Mouse (Mus musculus) intestine, embryonic 14.5 days (tissue): Measurements from ENCODE around the gene Swt1. TPM values are rescaled to one million over a fixed set of nuclear protein-coding genes. Genes with fewer than 3 reads are reported as not detected.

Experiments
- ATAC-seq: fragments of 200-750 bp; cut with Nextera tagmentation; replicated peaks from 2 replicates; pipeline ENCODE4 v1.8.0; 2017; ENCODE audit warnings: low read depth, moderate number of reproducible peaks, moderate TSS enrichment, moderate library complexity; ENCODE audit not compliant: low FRiP score, low TSS enrichment
- DNase-seq: peaks from one replicate; pipeline ENCODE4 v3.0.0-alpha.2; 2018; ENCODE audit warnings: low spot score
- H3K27ac ChIP-seq: fragments of 300-500 bp; sonication (generic); 2 replicates; pipeline ENCODE4 v1.5.1; 2014; ENCODE audit warnings: low read depth, mild to moderate bottlenecking, control low read depth
- H3K27me3 ChIP-seq: fragments of 300-500 bp; sonication (generic); replicated peaks from 2 replicates; pipeline ENCODE4 v1.6.1; 2014; ENCODE audit warnings: low read length, control low read depth; ENCODE audit not compliant: control insufficient read depth, insufficient read depth
- H3K36me3 ChIP-seq: fragments of 300-500 bp; sonication (generic); 2 replicates; pipeline ENCODE4 v1.6.1; 2014; ENCODE audit warnings: low read length, control low read depth; ENCODE audit not compliant: control insufficient read depth, insufficient read depth
- H3K4me1 ChIP-seq: fragments of 300-500 bp; sonication (generic); replicated peaks from 2 replicates; pipeline ENCODE4 v1.6.1; 2014; ENCODE audit warnings: low read length, control low read depth, mixed read lengths; ENCODE audit not compliant: control insufficient read depth, insufficient read depth
- H3K4me2 ChIP-seq: fragments of 300-500 bp; sonication (generic); 2 replicates; pipeline ENCODE4 v1.6.1; 2014; ENCODE audit warnings: low read length
- H3K4me3 ChIP-seq: fragments of 300-500 bp; sonication (generic); 2 replicates; pipeline ENCODE4 v1.5.1; 2014; ENCODE audit warnings: low read depth, low read length, control low read depth, mixed read lengths
- H3K9ac ChIP-seq: fragments of 300-500 bp; sonication (generic); 2 replicates; pipeline ENCODE4 v1.6.1; 2014; ENCODE audit warnings: mild to moderate bottlenecking, low read length
- H3K9me3 ChIP-seq: fragments of 300-500 bp; sonication (generic); 2 replicates; pipeline ENCODE4 v1.6.1; 2016; ENCODE audit warnings: low read length, control low read depth; ENCODE audit not compliant: control insufficient read depth
- WGBS: fragments of 180-500 bp; shearing (Covaris S2); extraction: QIAGEN DNeasy Blood & Tissue Kit; methylation state at CpG from one replicate; pipeline ENCODE4 v1.1.7; 2014; 5-methylcytosine and 5-hydroxymethylcytosine counted together
- polyA plus RNA-seq: library from polyadenylated mRNA; unstranded; fragments of >200 nt; fragmentation: Nextera tagmentation; extraction: Ambion mirVana; gene quantifications from 2 replicates; pipeline ENCODE4 v1.2.1, GENCODE M21; 2014

The Swt1 gene
- polyA plus RNA-seq, 1 experiment from 2014 or later, result 24.4 TPM

GRCm38 (mm10) chr1:151450851-151451250 is 22.6 kb upstream of the Swt1 start:
- no peaks in the 10 kb centered on the region for H3K9me3 ChIP-seq
- peaks cover 79% of the 10 kb centered on the region for H3K36me3 ChIP-seq
- H3K4me1 ChIP-seq, result no peaks in the 10 kb centered on the region
- H3K9ac ChIP-seq, result no peak overlapping the region
- no peaks in the 10 kb centered on the region for H3K27me3 ChIP-seq
- WGBS, result 87% methylated on average over 1 of the region's 2 CpGs
- no peak overlapping the region for H3K27ac ChIP-seq
- no peak overlapping the region for H3K4me3 ChIP-seq
- H3K4me2 ChIP-seq, result no peak overlapping the region
- no peak for DNase-seq
- ATAC-seq, result no peak

GRCm38 (mm10) chr1:151449866-151450265 is 21.6 kb upstream of the Swt1 start:
- Histone ChIP-seq H3K9ac (no peak overlapping the region), H3K9me3 (no peaks in the 10 kb centered on the region), H3K4me2 (no peak overlapping the region), H3K36me3 (peaks cover 84% of the 10 kb centered on the region), H3K27me3 (no peaks in the 10 kb centered on the region), H3K4me3 (no peak overlapping the region), H3K4me1 (no peaks in the 10 kb centered on the region), H3K27ac (no peak overlapping the region)
- WGBS, result 94% methylated on average over 10 of the region's 10 CpGs
- ATAC-seq (no peak), DNase-seq (no peak)

GRCm38 (mm10) chr1:151435431-151435830 is 7.2 kb upstream of the Swt1 start:
- ATAC-seq (no peak), DNase-seq (no peak)
- H3K36me3 ChIP-seq, result peaks cover 62% of the 10 kb centered on the region
- H3K4me1 ChIP-seq, result no peaks in the 10 kb centered on the region
- no peak overlapping the region for H3K4me2 ChIP-seq
- H3K27ac ChIP-seq, result no peak overlapping the region
- H3K9me3 ChIP-seq, result no peaks in the 10 kb centered on the region
- H3K27me3 ChIP-seq, result no peaks in the 10 kb centered on the region
- H3K4me3 ChIP-seq, result no peak overlapping the region
- no peak overlapping the region for H3K9ac ChIP-seq
- WGBS, result 71% methylated on average over 6 of the region's 6 CpGs

- Histone ChIP-seq H3K36me3 (peaks cover 10% of the 10 kb centered on the region), H3K9ac (peak overlapping the region; percentile 86), H3K4me1 (peaks cover 13% of the 10 kb centered on the region), H3K27me3 (no peaks in the 10 kb centered on the region), H3K4me2 (peak overlapping the region; percentile 78), H3K4me3 (peak overlapping the region; percentile 61), H3K9me3 (no peaks in the 10 kb centered on the region), H3K27ac (peak overlapping the region; percentile 94)
- 33% methylated on average over 9 of the region's 9 CpGs for WGBS
- no peak for ATAC-seq
- no peak for DNase-seq
Observed at GRCm38 (mm10) chr1:151429316-151429715, 1.1 kb upstream of the Swt1 start.

- ATAC-seq, result peak; percentile 67
- H3K4me2 ChIP-seq, result peak overlapping the region; percentile 71
Observed at GRCm38 (mm10) chr1:151427888-151428262, 380 bp downstream of the Swt1 start.

GRCm38 (mm10) chr1:151426947-151427600 is 1.2 kb downstream of the Swt1 start:
- 17% methylated on average over 7 of the region's 7 CpGs for WGBS
- H3K27ac ChIP-seq, result no peak overlapping the region
- peak overlapping the region; percentile 71 for H3K4me2 ChIP-seq
- H3K4me3 ChIP-seq, result peak overlapping the region; percentile 61
- H3K4me1 ChIP-seq, result peaks cover 13% of the 10 kb centered on the region
- H3K9ac ChIP-seq, result peak overlapping the region; percentile 68
- no peak for ATAC-seq
- H3K9me3 ChIP-seq, result no peaks in the 10 kb centered on the region
- H3K27me3 ChIP-seq, result no peaks in the 10 kb centered on the region
- peaks cover 11% of the 10 kb centered on the region; the same call in 1 of the 2 replicates for H3K36me3 ChIP-seq
- DNase-seq, result no peak

More at GRCm38 (mm10) chr1:151427888-151428262, 380 bp downstream of the Swt1 start:
- H3K36me3 ChIP-seq, result peaks cover 6% of the 10 kb centered on the region; the same call in 1 of the 2 replicates
- peak overlapping the region; percentile 61 for H3K4me3 ChIP-seq
- no peaks in the 10 kb centered on the region for H3K27me3 ChIP-seq
- H3K9ac ChIP-seq, result peak overlapping the region; percentile 68
- H3K27ac ChIP-seq, result peak overlapping the region; percentile 74; the same call in 1 of the 2 replicates
- DNase-seq, result no peak
- H3K9me3 ChIP-seq, result no peaks in the 10 kb centered on the region
- H3K4me1 ChIP-seq, result peaks cover 13% of the 10 kb centered on the region
- WGBS, result under 1% methylated on average over 26 of the region's 26 CpGs

- Histone ChIP-seq H3K4me3 (no peak overlapping the region), H3K9me3 (no peaks in the 10 kb centered on the region)
- 79% methylated on average over 3 of the region's 3 CpGs for WGBS
Observed at GRCm38 (mm10) chr1:151422178-151422577, 6.1 kb downstream of the Swt1 start.

GRCm38 (mm10) chr1:151409827-151410226 is 18.4 kb downstream of the Swt1 start:
- H3K4me3 ChIP-seq, result no peak overlapping the region
- no peak overlapping the region for H3K4me2 ChIP-seq
- WGBS, result 73% methylated on average over 3 of the region's 3 CpGs
- H3K36me3 ChIP-seq, result peaks cover 20% of the 10 kb centered on the region
- DNase-seq (no peak), ATAC-seq (no peak)
- H3K27me3 ChIP-seq, result no peaks in the 10 kb centered on the region
- no peaks in the 10 kb centered on the region for H3K9me3 ChIP-seq
- H3K27ac ChIP-seq, result no peak overlapping the region
- no peak overlapping the region for H3K9ac ChIP-seq
- H3K4me1 ChIP-seq, result no peaks in the 10 kb centered on the region

More at GRCm38 (mm10) chr1:151422178-151422577, 6.1 kb downstream of the Swt1 start:
- H3K27ac ChIP-seq, result no peak overlapping the region
- H3K9ac ChIP-seq, result no peak overlapping the region
- peaks cover 5% of the 10 kb centered on the region; the same call in 1 of the 2 replicates for H3K4me1 ChIP-seq
- DNase-seq (no peak), ATAC-seq (no peak)
- H3K36me3 ChIP-seq, result peaks cover 36% of the 10 kb centered on the region
- no peak overlapping the region for H3K4me2 ChIP-seq
- no peaks in the 10 kb centered on the region for H3K27me3 ChIP-seq

- ATAC-seq (no peak), DNase-seq (no peak)
- Histone ChIP-seq H3K4me2 (no peak overlapping the region), H3K4me3 (no peak overlapping the region), H3K27me3 (no peaks in the 10 kb centered on the region), H3K27ac (no peak overlapping the region), H3K4me1 (no peaks in the 10 kb centered on the region), H3K9ac (no peak overlapping the region), H3K36me3 (peaks cover 50% of the 10 kb centered on the region), H3K9me3 (no peaks in the 10 kb centered on the region)
- WGBS, result 95% methylated on average over 1 of the region's 1 CpGs
Observed at GRCm38 (mm10) chr1:151390029-151390428, 38.2 kb downstream of the Swt1 start.
